Mouse (Mus musculus): ENCODE results near the gene Gm49378. TPM values are rescaled to one million over a fixed set of nuclear protein-coding genes. Genes with fewer than 3 reads are reported as not detected.

The Gm49378 gene
- 1 to 10 TPM; 2.6 to 6.5 TPM for total RNA-seq (2021)
- long read RNA-seq, experiment 1: 0 reads
- long read RNA-seq, experiment 2: 0 reads

GRCm38 (mm10) chr14:55637795-55638194, at the start of gene Gm49378:
Gm49378 (minus strand) TSS chr14:55637895.
- no peak within 1 kb of the TSS for H3K4me3 ChIP-seq
- TF ChIP-seq CTCF (conservative IDR thresholded peaks at IDR 0.05): no peak
- H3K27ac ChIP-seq: no peak within 1 kb of the TSS
- no peak for DNase-seq (ENCODE audit: low spot score in 2 of 2)

GRCm38 (mm10) chr14:55682118-55682493, 44.4 kb upstream of the Gm49378 start:
- TF ChIP-seq CTCF (conservative IDR thresholded peaks at IDR 0.05): no peak
- peak overlapping the region; percentile 78 for H3K4me3 ChIP-seq
- no peak for DNase-seq (ENCODE audit: low spot score in 2 of 2)
- H3K27ac ChIP-seq: peak overlapping the region; percentile 85

- Histone ChIP-seq H3K27ac (peak within 1 kb of the TSS; percentile 85), H3K4me3 (peak within 1 kb of the TSS; percentile 78)
- TF ChIP-seq CTCF (conservative IDR thresholded peaks at IDR 0.05): peak; percentile 91
- DNase-seq (ENCODE audit: low spot score in 2 of 2): peak; percentile 95 to 96
Observed at GRCm38 (mm10) chr14:55681160-55682117, 43.7 kb upstream of the Gm49378 start, which contains the start of gene Tinf2. Tinf2 (minus strand) TSS chr14:55681820.

- no peak for TF ChIP-seq CTCF (conservative IDR thresholded peaks at IDR 0.05)
- Histone ChIP-seq H3K27ac (no peak overlapping the region), H3K4me3 (no peak overlapping the region)
- no peak for DNase-seq (ENCODE audit: low spot score in 2 of 2)
Observed at GRCm38 (mm10) chr14:55677615-55678014, 39.9 kb upstream of the Gm49378 start.

GRCm38 (mm10) chr14:55672741-55673060, 35.0 kb upstream of the Gm49378 start:
- peak overlapping the region; percentile 99 for H3K27ac ChIP-seq
- no peak for TF ChIP-seq CTCF (conservative IDR thresholded peaks at IDR 0.05)
- H3K4me3 ChIP-seq: peak overlapping the region; percentile 61
- DNase-seq (ENCODE audit: low spot score in 2 of 2): no peak

- DNase-seq (ENCODE audit: low spot score in 2 of 2): peak; percentile 83 to 96
- peak within 1 kb of the TSS; percentile 99 for H3K27ac ChIP-seq
- no peak for TF ChIP-seq CTCF (conservative IDR thresholded peaks at IDR 0.05)
- peak within 1 kb of the TSS; percentile 61 for H3K4me3 ChIP-seq
Observed at GRCm38 (mm10) chr14:55671833-55672740, 34.4 kb upstream of the Gm49378 start, which contains the start of the genes Gmpr2 and Nedd8. Gmpr2 (plus strand) TSS chr14:55671941. Nedd8 (minus strand) TSS chr14:55672124.

- Histone ChIP-seq H3K27ac (peak overlapping the region; percentile 99), H3K4me3 (peak overlapping the region; percentile 61)
- TF ChIP-seq CTCF (conservative IDR thresholded peaks at IDR 0.05): no peak
- DNase-seq (ENCODE audit: low spot score in 2 of 2): peak in 1 of 2 experiments; percentile 72
Observed at GRCm38 (mm10) chr14:55671486-55671832, 33.8 kb upstream of the Gm49378 start.

- no peak for DNase-seq (ENCODE audit: low spot score in 2 of 2)
- peak overlapping the region; percentile 87; the same call in 1 of the 2 replicates for H3K4me3 ChIP-seq
- TF ChIP-seq CTCF (conservative IDR thresholded peaks at IDR 0.05): no peak
- H3K27ac ChIP-seq: no peak overlapping the region
Observed at GRCm38 (mm10) chr14:55660636-55661035, 22.9 kb upstream of the Gm49378 start.

GRCm38 (mm10) chr14:55659960-55660573, 22.4 kb upstream of the Gm49378 start, which contains the start of gene Mdp1:
Mdp1 (minus strand) TSS chr14:55660508.
- TF ChIP-seq CTCF (conservative IDR thresholded peaks at IDR 0.05): peak; percentile 78
- Histone ChIP-seq H3K4me3 (peak within 1 kb of the TSS; percentile 87), H3K27ac (peak within 1 kb of the TSS; percentile 89)
- peak; percentile 83 to 84 for DNase-seq (ENCODE audit: low spot score in 2 of 2)

- H3K27ac ChIP-seq: no peak overlapping the region
- no peak for DNase-seq (ENCODE audit: low spot score in 2 of 2)
- no peak overlapping the region for H3K4me3 ChIP-seq
- no peak for TF ChIP-seq CTCF (conservative IDR thresholded peaks at IDR 0.05)
Observed at GRCm38 (mm10) chr14:55658011-55658410, 20.3 kb upstream of the Gm49378 start.

GRCm38 (mm10) chr14:55656935-55657334, 19.2 kb upstream of the Gm49378 start:
- no peak overlapping the region for H3K4me3 ChIP-seq
- DNase-seq (ENCODE audit: low spot score in 2 of 2): no peak
- TF ChIP-seq CTCF (conservative IDR thresholded peaks at IDR 0.05): no peak
- H3K27ac ChIP-seq: no peak overlapping the region

GRCm38 (mm10) chr14:55651528-55651927, 13.8 kb upstream of the Gm49378 start:
- no peak for TF ChIP-seq CTCF (conservative IDR thresholded peaks at IDR 0.05)
- Histone ChIP-seq H3K4me3 (no peak overlapping the region), H3K27ac (peak overlapping the region; percentile 82; the same call in 1 of the 2 replicates)
- DNase-seq (ENCODE audit: low spot score in 2 of 2): no peak

All from layer of hippocampus, adult 2 months (tissue).